Mouse (Mus musculus) cerebellum, adult 9-10 months (tissue): ENCODE measurements around the gene Grin2b.
A peak's percentile ranks its signal among the peaks of the same experiment; 100 is the strongest.
"Not testable (repeated sequence)": the region's sequence is repeated elsewhere in the genome, so short reads cannot be mapped to it uniquely, and the experiment has no call there.

ENCODE experiments used
- DNase-seq: peaks from one replicate; pipeline ENCODE4 v3.0.0; 2022

The Grin2b gene

DNA sequence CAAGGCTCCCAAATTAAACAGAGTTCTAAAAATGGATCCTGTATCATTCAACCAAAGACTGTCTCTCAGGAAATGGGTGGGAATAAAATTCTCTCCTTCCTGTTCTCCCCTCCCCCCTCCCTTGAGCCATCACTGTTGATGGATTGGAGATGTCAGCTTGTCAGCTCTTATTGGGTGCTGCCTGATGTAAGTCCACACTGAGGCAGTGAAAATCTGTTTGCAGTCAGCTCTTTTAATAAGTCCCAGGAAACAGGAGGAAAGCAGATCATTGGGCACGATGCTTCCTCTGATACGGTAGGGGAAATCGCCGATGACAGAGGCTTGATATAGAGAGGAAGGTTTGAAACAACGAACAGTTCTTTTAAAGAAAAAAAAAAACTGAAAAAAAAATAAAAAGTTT is 290.7 kb downstream of the Grin2b start:
- DNase-seq, result no peak

DNA sequence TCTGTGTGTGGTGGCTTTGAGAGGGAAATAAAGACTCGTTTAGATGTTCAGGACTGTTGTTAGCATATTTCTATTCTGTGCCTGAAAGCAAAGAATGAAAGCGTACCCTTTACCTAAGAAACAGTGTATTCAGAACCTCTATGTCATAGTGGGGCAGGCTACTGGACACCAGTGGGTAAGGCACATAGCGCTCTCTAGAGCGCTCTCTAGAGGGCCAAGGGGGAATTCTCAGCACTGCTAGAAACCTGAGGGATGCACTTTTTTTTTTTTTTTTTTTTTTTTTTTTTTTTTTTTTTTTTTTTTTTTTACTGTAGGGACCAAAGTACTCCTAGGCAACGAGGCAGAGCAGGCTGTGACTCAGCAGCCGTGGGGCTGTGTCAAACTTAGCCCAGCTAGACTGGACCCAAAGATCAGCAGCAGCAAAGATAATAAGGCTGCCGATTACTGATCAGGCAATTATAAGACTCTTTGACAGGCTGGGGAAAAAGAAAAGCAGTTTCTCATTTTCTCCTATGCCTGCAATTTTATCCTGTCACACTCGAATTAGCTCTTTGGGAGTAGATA is 297.1 kb downstream of the Grin2b start:
- no peak for DNase-seq

DNA sequence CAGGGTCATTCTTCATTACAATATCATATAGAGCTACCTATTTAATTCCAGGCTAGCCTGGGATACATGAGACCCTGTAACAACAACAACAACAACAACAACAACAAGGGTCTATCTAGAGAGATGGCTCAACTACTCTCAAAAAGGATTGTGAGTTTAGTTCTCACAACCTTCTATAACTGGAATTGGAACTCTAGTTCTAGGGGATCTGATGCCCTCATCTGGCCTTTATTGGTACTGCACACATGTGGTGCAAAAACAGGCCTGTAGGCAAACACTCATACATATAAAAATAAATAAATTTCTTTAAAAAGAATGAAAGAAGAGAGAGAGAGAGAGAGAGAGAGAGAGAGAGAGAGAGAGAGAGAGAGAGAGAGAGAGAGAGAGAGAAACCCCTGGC is 298.7 kb downstream of the Grin2b start:
- no peak for DNase-seq

DNA sequence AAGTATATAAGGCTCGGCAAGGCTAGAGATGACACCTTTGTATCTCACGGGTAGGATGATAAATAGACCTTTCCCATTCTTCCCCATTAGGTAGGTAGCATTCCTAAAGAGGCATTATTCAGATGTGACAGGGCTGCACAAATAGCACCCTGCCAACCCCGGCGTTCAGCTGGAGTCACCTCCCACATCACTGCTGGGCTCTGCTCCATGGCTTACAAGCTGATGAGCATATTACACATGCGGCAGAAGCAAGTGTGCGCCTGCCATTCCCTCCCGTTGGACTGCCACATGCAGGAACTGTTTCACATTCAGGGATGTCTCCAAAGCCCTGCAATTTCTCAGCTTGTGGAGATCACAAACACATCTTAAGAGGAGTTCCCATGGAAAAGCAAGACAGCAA is 307.5 kb downstream of the Grin2b start:
- no peak for DNase-seq

DNA sequence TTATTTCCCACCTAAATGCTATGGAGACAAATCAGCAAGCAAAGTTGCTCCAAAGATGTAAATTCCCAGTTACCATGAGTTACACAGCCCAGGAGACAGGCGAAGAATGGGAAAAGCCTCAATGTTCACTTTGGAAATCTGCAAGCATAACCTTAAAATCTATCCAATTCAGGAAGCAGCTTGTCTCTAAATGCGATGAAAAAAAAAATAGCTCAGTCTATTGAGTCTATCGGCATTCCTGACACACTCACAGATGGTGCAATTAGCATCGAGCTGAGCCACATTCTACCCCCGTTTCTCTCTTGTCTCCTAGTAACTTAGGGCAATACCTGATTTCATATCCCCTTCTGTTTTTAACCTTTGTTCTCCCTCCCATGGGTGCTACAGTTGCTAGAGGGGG is 309.3 kb downstream of the Grin2b start:
- no peak for DNase-seq

DNA sequence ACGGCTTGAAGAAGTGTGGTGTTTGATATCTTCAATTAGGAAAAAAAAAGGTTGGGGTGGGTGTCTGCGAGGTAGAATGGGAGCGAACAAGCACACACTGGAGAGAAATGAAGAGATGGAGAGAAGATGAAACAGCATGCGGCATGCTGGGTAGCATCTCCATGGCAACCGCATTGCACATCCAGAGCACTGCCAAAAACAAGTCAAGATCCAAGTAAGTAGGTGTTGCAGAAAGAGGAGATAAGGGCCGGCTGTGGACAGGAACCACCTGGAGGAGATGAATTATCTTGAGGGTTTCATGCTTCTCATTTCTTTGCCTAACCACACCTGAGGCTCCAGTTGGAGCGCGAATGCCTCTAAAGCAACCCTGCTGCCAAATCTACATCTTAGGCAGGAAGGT is 313.8 kb downstream of the Grin2b start:
- no peak for DNase-seq

DNA sequence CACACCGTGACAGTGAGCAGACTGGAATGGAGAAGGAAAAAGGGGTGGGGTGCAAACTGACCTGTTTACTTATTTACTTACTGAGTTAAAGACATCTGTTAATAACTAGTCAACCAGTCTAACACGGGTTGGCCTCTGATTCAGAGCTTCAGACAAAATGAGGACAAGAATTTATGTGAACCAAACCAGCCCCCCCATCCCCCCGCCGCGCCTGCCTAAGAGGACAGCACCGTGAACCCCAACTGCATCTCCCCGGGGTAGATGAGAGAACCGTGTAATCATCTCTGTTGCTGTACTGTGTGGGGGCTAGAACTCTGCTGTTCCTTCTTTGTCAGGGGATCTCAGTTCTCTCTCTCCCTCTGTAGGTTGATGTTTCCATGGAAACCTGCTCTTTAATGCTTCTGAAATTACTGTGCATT is 319.1 kb downstream of the Grin2b start:
- no peak for DNase-seq

DNA sequence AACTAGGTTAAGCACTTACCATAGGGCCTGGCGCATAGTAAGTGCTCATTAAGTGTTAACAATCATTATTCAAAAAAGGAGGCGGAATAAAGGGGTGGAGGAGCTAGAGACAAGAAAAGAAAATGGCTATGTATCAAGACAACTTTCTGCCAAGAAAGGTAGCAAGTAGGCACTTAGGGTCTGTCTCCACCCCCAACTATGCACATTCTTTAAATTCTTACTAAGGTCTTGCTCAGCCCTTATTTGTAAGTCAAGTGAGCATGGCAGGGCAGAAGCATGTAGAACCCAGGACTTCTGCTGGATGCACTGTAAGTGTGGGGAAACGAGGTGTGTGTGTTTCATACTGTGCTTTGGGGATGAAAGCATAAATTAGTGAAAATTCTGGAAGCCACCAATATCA is 329.6 kb downstream of the Grin2b start:
- DNase-seq, result no peak

DNA sequence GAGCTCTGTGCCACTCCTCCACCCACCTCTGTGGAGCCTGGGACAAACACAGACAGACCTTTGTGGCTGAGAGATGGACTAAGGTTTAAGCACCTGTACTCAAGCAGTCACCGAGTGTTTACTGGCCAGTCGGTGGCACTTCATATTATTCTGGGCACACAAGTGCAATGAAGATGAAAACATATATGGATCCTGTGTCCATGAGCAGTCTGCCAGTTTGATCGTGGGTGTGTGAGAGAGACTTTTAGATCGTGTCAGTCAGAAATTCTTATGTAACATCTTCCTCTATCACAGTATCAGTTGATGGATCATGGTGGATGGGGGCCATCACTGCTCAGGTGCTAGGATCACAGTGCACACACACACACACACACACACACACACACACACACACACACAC is 337.0 kb downstream of the Grin2b start:
- no peak for DNase-seq

DNA sequence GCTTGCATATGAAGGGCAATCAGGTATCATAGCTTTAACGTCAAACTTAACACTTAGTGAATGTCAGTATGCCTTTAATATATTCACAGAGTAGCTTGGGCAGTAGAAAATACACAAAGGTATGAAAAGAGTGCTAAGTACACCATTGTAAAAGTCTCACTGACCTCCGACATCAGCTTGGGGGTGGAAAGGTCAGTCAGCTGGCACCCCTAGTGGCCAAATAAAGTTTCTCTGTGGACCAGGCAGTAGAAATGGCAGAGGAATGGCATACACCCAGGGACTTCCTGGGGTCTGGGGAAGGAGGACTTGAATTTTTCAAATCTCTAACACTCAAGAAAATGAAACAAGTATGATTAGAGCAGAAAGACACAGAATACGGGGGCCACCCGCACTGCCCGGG is 339.8 kb downstream of the Grin2b start:
- no peak for DNase-seq

DNA sequence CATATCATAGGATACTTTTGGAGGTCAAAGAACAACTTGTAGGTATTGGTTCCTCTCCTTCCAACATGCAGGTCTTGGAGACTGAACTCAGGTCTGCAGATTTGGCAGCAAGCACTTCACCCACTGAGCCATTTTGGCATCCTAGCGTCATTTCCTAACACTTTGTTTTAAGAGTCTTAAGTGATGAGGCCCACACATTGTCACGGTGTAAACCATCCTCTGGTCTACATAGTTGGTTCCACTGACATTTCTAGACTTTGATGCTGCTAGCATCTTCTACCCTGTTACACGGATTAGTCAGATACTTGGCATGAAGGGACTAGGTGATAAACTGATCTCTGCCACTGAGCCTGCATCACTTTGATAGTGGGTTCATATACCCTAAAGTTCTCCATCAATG is 341.3 kb downstream of the Grin2b start:
- no peak for DNase-seq

DNA sequence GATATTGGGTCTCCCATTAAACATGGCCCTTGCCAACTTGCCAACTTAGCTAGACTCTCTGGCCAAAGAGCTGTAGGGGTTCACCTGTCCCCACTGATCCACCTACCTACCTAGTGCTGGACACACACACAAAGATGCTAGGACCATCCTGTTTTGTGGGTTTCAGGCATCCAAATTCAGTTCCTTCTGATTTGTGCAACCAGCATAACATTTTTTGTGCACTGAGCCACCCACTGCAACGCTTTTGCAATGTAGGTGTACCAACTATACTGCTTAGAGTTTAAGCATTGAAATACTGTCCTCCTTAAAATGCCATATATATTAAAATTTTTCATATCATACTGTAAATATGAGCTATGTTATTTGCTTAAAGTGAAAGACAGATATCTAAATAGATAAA is 342.3 kb downstream of the Grin2b start:
- no peak for DNase-seq

DNA sequence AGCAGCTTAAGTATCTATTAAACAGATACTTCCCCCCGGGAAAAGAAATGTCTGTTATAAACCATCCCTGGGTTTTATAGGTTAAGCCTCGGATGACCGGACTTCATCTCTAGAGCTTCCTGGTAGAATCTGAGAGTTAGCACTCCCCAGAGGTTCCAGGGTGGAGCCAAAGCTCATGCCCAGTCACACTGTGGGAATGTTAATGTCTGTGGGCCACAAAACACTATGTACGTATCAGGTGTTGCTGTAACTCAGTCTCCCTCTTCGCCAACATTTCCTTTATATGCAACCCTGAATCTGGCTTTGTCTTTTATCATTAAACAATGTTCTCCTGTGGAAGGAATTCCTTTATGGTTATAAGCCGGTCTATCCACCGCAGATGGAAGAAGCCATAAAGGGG is 343.9 kb downstream of the Grin2b start:
- DNase-seq, result no peak

DNA sequence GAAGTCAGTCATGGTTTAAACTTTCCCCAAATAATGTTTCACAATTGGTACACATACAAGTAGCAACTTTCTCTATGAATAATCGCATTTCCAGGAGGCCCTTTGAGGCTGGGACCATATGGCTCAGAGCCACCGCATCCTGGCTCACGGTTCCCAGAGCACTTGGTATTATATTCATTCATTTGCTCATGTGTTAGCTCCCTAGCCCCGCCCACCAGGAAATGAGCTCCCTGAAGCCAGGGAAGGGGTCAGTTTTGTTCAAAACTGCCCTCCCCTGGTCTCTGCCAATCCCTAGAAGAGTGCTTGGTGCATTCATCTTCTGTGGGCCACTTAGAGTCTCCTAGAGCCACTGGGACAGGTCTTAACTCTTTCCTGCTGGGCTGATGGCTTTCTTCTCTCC is 344.3 kb downstream of the Grin2b start:
- no peak for DNase-seq

DNA sequence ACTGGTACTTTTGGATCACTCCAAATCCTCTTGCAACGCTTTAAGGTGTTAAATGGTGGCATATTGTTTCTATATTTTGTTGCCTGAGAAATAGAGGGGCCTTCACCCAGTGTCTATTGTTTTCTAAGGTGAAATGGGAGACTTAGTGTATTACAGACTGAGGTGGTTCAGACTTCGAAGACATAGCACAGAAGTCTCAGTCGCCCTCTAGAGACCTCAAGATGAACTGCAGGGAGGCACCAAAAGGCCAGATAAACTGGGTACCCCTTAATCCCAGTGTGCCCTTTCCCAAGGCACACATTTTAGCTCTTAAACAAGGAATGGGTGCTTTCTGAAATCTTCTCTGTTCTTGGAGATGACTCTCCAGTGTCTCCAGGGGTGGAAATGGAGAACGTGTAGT is 345.4 kb downstream of the Grin2b start:
- DNase-seq, result peak; percentile 61

DNA sequence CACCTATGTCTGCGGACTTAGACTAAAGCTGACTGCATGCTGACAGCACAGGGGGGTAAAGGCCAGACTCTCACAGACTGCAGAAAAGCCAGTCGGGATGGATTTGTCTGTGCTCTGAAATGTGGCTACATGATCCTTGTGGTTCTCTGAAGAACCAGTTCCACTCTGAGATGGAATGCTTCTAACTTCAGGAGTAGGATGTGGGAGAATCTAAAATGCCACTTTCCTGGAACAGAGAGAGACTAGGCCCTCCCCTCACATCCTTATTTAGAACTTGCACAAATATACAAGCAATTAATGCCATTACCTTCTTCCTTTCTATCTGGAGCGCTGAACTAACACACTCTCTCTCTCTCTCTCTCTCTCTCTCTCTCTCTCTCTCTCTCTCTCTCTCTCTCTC is 346.0 kb downstream of the Grin2b start:
- no peak for DNase-seq

DNA sequence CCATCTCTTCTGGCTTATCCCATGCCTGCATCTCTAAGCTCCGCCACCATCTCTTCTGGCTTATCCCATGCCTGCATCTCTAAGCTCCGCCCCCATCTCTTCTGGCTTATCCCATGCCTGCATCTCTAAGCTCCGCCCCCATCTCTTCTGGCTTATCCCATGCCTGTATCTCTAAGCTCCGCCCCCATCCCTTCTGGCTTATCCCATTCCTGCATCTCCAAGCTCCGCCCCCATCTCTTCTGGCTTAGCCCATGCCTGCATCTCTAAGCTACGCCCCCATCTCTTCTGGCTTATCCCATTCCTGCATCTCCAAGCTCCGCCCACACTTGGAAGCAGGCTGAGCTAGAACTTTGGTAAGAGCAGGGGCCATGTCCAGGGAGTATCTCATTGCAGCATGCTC is 346.5 kb downstream of the Grin2b start:
- DNase-seq, result not testable (repeated sequence)

DNA sequence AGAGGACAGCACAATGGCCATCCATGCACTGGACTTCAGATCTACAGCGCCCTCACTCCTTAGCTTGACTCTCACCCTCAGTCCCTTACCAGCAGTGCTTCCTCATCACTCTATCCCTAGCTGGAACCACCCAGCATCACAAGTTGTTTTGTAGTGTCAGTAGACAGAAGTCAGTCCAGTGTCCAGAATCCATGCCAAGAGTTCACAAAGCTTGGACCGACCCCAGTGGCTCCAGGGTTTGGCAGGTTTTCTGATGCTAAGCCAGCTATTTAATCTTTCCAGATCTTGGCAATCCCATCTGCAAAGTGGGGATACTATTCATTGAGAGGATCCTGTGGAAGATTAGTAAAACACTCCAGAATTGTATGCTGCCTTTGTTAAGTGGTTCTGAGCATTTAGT is 355.9 kb downstream of the Grin2b start:
- DNase-seq, result no peak

DNA sequence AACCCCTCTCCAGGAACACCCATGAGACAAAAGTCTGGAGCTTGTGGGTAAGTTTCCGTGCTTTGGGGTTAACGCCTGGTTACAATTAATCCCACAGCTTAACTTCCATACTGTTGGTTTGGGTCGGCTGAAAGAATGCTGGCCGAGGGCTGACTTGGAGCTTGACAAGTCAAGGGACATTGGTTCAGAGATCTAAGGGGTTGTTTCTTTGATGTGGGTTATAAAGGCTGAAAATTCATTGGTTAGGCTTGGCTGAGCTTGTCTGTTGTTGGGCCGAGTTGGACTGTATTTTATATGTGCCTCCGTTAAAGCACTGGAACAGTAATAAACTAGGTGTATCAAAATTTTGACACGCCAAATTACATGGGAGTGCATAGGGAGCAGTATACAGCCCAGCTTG is 359.6 kb downstream of the Grin2b start:
- DNase-seq, result no peak

DNA sequence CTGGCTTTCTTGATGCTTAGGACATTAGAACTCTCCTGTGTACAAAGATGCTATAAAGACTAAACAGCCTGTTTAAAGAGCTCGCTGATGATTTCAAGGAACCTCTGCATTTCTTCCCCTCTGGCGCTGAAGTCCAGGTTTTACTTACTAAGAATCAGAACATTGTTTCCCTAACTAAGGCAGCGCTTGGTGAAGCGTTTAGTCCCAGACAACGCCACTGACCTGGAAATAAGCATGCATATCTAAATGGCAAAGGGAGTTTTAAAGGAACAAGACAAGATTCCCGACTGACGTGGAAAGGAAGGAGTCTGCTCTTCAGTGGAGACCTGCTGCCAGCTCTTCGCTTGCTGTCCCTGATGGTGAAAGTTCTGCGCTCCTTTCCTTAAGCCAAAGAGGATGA is 367.9 kb downstream of the Grin2b start:
- DNase-seq, result no peak

DNA sequence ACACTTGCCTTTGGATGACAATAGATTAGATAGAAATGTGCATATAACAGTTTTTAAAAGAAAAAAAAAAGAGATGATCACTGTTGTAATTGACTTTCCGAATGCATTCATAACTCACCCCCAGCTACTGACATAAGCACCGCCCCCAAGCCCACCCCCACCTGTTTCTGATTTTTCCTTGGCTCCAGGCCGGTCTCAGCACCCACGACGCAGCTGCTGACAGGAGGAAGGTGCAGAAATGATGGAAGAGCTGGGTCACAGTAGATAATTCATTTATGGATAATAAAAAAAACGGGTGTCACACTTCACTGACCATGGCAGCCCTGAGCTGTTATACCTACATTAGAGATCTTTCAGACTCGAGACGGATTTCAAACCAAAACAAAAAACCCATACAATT is 373.4 kb downstream of the Grin2b start:
- DNase-seq, result no peak

DNA sequence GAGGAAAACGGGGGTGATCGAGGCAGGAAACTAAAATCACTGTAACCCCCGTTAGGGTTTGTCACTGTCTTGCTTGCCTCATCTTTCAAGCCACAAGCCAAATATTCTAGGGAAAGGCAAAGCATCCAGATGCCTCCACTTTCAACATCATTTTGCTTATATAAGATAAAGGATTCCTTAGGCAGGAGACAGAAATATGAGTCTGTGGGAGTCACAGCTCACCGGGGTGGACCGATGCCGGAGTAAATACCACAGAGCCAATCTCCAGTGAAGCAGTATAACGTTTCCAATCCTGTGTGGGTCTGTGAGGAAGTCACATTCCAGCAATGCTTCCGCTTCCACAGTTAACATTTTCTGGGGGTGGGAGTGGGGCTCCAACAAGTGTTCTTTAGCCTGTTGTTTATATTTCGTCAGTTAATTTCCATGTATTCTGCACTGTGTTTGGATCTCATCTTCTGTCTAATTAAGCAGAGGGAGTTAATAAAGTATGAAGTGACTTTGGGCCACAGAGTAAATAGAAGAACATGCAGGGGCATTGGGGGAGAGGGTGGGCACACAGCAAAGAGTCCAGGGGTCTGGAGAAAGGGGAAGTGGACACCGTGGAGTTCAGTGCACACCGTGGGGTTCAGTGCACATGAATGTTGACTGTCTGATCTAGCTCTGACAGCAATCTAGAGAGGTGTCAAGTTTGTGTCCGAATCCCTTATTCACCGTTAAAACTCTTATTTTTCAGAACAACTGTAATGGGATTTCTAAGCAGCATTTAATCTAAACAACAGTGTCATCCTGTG is 374.9 kb downstream of the Grin2b start:
- no peak for DNase-seq

DNA sequence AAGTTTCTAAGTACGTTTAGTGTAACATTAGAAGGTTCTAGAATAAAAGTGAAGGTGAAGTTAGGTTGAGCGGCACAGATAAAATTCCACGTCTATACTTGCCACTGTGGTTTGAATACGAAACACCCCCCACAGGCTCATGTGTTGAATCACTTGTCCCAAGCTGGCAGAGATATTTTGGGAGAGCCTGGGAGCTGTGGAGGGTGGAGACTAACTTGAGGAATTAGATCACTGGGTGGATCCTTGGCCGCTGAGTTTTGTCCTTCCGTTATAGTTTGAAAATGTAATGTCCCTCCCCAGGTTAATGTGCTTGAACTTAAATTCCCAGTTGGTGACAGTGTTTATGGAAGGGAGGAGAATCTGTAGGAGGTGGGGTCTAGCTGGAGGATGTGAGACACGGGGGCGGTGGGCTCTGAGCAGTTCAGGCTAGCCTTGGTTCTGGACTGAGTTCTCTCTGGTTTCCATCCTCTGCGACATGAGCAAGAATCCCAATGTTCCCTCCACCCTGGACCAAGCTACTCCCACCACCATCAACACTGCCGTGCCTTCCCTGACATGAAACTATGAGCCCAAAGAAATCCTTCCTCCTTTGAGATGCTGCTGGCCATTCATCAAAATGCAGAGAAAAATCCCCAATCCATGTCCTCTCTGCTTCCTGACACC is 375.8 kb downstream of the Grin2b start:
- DNase-seq, result no peak

DNA sequence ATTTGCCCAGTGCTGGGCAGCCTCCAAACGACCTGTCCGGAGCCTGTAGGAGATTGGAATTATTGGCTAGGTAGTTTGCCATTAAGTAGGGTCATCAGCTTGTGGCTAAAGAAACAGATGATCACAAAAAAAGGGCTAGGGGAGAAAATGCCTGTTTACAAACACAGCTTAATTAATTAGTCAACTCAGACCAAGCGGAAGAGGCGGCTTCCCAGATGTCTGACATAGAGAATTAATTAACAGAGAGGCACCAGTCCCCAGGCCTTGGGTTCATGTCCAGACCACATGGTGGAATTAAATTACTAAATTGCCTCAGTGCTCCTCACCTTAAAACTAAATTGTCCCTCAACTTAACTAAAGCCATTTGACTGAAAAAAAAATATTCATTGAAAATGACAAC is 376.4 kb downstream of the Grin2b start:
- no peak for DNase-seq

DNA sequence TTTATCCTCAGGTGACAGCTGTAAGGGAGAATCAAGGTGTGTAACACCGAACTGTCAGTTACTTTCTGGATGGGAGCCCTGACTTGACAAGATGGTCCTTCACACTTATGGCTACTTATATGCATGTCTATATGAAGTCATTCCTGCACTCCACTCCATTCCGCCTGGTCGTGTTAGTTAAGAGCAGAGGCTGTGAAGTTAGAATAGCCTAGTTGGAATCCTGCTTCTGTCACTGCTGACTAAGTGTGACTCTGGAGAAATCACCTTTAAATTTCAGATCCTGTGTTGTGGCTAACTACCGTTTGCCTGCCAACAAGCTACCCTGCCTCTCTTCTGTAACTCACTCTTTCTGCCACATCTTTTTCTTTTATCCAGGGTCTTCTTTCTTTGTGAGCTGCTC is 381.9 kb downstream of the Grin2b start:
- DNase-seq, result no peak
